Mouse (Mus musculus) kidney, embryonic 16.5 days (tissue): ENCODE results near the gene Cep72. TPM values are rescaled to one million over a fixed set of nuclear protein-coding genes. Genes with fewer than 3 reads are reported as not detected.
"Not testable (repeated sequence)": the region's sequence is repeated elsewhere in the genome, so short reads cannot be mapped to it uniquely, and the experiment has no call there.

Experiments
- ATAC-seq: fragments of 200-750 bp; cut with Nextera tagmentation; 2 replicates; pipeline ENCODE4 v1.8.0; 2017; ENCODE audit warnings: moderate TSS enrichment; ENCODE audit not compliant: low FRiP score, low TSS enrichment
- H3K27ac ChIP-seq: fragments of 300-500 bp; sonication (generic); 2 replicates; pipeline ENCODE4 v1.5.1; 2014; ENCODE audit warnings: low read length
- H3K27me3 ChIP-seq: fragments of 300-500 bp; sonication (generic); 2 replicates; pipeline ENCODE4 v1.6.1; 2014; ENCODE audit warnings: low read length, control low read depth, mixed read lengths; ENCODE audit not compliant: insufficient read depth
- H3K36me3 ChIP-seq: fragments of 300-500 bp; sonication (generic); 2 replicates; pipeline ENCODE4 v1.6.1; 2014; ENCODE audit warnings: low read length, control low read depth, mixed read lengths; ENCODE audit not compliant: insufficient read depth
- H3K4me1 ChIP-seq: fragments of 300-500 bp; sonication (generic); 2 replicates; pipeline ENCODE4 v1.6.1; 2014; ENCODE audit warnings: low read length, control low read depth, mixed read lengths; ENCODE audit not compliant: insufficient read depth
- H3K4me2 ChIP-seq: fragments of 300-500 bp; sonication (generic); replicated peaks from 2 replicates; pipeline ENCODE4 v1.6.1; 2014; ENCODE audit warnings: low read depth, low read length
- H3K4me3 ChIP-seq: fragments of 300-500 bp; sonication (generic); 2 replicates; pipeline ENCODE4 v1.5.1; 2014; ENCODE audit warnings: mild to moderate bottlenecking, low read length
- H3K9ac ChIP-seq: fragments of 300-500 bp; sonication (generic); replicated peaks from 2 replicates; pipeline ENCODE4 v1.6.1; 2014; ENCODE audit warnings: low read length
- H3K9me3 ChIP-seq: fragments of 300-500 bp; sonication (generic); 2 replicates; pipeline ENCODE4 v1.6.1; 2016; ENCODE audit warnings: low read length, control low read depth
- WGBS: fragments of 180-500 bp; shearing (Covaris S2); extraction: QIAGEN DNeasy Blood & Tissue Kit; methylation state at CpG from one replicate; pipeline ENCODE4 v1.1.7; 2014; 5-methylcytosine and 5-hydroxymethylcytosine counted together
- polyA plus RNA-seq: library from polyadenylated mRNA; unstranded; fragments of >200 nt; fragmentation: Nextera tagmentation; extraction: Ambion mirVana; gene quantifications from 2 replicates; pipeline ENCODE4 v1.2.1, GENCODE M21; 2015

Cep72 gene
- polyA plus RNA-seq, 1 experiment from 2014 or later = 18.4 TPM

DNA sequence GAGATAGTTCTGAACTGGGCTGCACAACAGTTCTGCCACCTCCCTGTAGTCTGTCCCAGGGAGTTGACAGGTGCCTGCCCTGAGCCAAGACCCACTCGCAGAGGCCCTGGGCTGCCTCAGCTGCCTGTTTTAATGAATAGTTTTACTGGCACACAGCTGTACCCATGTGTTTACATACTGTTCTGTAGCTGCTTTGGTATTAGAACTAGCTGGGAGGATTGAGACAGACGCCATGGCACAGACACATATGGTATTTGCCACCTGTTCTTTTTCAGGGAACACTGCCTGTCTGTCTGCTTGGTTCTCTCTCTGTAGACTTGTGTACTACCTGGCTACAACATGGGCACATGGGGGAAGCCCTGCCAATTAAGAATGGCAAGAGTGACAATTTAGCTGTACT lies 27.3 kb downstream of the Cep72 start:
- Histone ChIP-seq H3K4me3 (no peak overlapping the region), H3K36me3 (peaks cover 17% of the 10 kb centered on the region), H3K9ac (no peak overlapping the region), H3K27me3 (no peaks in the 10 kb centered on the region), H3K4me1 (no peaks in the 10 kb centered on the region), H3K4me2 (no peak overlapping the region), H3K9me3 (no peaks in the 10 kb centered on the region), H3K27ac (no peak overlapping the region)
- WGBS = 85% methylated on average over 2 of the region's 2 CpGs
- no peak for ATAC-seq

DNA sequence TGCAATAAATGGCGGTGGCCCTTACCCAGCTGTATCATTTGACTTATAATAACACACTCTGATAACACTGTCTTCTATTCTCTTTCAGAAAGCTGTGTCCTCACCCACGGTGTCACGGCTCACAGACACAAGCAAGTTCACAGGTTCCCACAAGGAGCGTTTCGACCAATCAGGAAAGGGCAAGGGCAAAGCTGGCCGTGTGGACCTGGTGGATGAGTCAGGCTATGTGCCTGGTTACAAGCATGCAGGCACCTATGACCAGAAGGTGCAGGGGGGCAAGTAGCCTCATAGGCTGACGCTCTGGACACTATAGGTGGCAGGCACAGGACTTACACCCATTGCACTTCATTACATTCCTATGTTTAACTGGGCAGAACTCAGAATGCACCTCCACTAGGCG lies 31.0 kb downstream of the Cep72 start:
- Histone ChIP-seq H3K4me1 (no peaks in the 10 kb centered on the region), H3K4me2 (no peak overlapping the region), H3K9ac (no peak overlapping the region), H3K27me3 (no peaks in the 10 kb centered on the region), H3K9me3 (no peaks in the 10 kb centered on the region), H3K36me3 (no peaks in the 10 kb centered on the region), H3K27ac (no peak overlapping the region), H3K4me3 (no peak overlapping the region)
- 0 out of 2 replicates have a peak, but pooled peaks have one; percentile 30 for ATAC-seq
- 72% methylated on average over 8 of the region's 8 CpGs for WGBS

DNA sequence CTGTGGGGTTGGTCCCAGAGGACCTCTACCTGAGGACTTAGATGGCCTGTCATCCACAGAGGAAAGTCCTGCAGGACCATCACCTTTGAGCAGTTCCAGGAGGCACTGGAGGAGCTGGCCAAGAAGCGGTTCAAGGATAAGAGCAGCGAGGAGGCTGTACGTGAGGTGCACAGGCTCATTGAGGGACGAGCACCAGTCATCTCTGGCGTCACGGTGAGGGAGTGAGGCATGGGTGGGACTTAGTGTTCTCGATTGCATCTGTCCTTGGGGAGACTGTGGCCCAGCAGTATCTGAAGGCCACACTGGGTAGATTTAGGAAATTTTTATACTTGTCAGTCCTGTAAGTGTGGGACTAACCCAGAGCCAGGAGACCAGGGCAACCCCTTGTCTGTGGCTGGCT lies 31.4 kb downstream of the Cep72 start:
- H3K9me3 ChIP-seq = no peaks in the 10 kb centered on the region
- no peaks in the 10 kb centered on the region for H3K36me3 ChIP-seq
- 85% methylated on average over 7 of the region's 7 CpGs for WGBS
- no peak overlapping the region for H3K4me3 ChIP-seq
- no peaks in the 10 kb centered on the region for H3K27me3 ChIP-seq
- H3K4me2 ChIP-seq = no peak overlapping the region
- no peaks in the 10 kb centered on the region for H3K4me1 ChIP-seq
- H3K9ac ChIP-seq = no peak overlapping the region
- H3K27ac ChIP-seq = no peak overlapping the region
- ATAC-seq = no peak

- Histone ChIP-seq H3K9me3 (no peaks in the 10 kb centered on the region), H3K36me3 (no peaks in the 10 kb centered on the region), H3K4me1 (no peaks in the 10 kb centered on the region), H3K9ac (no peak overlapping the region), H3K4me3 (no peak overlapping the region), H3K27me3 (no peaks in the 10 kb centered on the region), H3K4me2 (no peak overlapping the region), H3K27ac (no peak overlapping the region)
- no peak for ATAC-seq
- WGBS = 79% methylated on average over 2 of the region's 2 CpGs
Measured at GRCm38 (mm10) chr13:74029013-74029412, 33.1 kb downstream of the Cep72 start.

GRCm38 (mm10) chr13:74028116-74028515 lies 34.0 kb downstream of the Cep72 start:
- no peaks in the 10 kb centered on the region for H3K36me3 ChIP-seq
- H3K4me1 ChIP-seq = no peaks in the 10 kb centered on the region
- H3K27ac ChIP-seq = no peak overlapping the region
- H3K9ac ChIP-seq = no peak overlapping the region
- 58% methylated on average over 2 of the region's 2 CpGs for WGBS
- no peaks in the 10 kb centered on the region for H3K9me3 ChIP-seq
- H3K4me2 ChIP-seq = no peak overlapping the region
- no peak for ATAC-seq
- no peak overlapping the region for H3K4me3 ChIP-seq
- H3K27me3 ChIP-seq = no peaks in the 10 kb centered on the region

- no peak overlapping the region for H3K4me2 ChIP-seq
- no peaks in the 10 kb centered on the region for H3K27me3 ChIP-seq
- no peak overlapping the region for H3K9ac ChIP-seq
- no peak overlapping the region for H3K4me3 ChIP-seq
- WGBS = 14% methylated on average over 2 of the region's 2 CpGs
- peak; percentile 73 for ATAC-seq
- no peaks in the 10 kb centered on the region for H3K4me1 ChIP-seq
- H3K9me3 ChIP-seq = no peaks in the 10 kb centered on the region
- no peaks in the 10 kb centered on the region for H3K36me3 ChIP-seq
- H3K27ac ChIP-seq = no peak overlapping the region
Measured at GRCm38 (mm10) chr13:74026215-74026614, 35.9 kb downstream of the Cep72 start.

- Histone ChIP-seq H3K9me3 (no peaks in the 10 kb centered on the region), H3K36me3 (no peaks in the 10 kb centered on the region), H3K4me1 (no peaks in the 10 kb centered on the region), H3K4me2 (no peak overlapping the region), H3K9ac (no peak overlapping the region), H3K4me3 (no peak overlapping the region), H3K27ac (no peak overlapping the region), H3K27me3 (no peaks in the 10 kb centered on the region)
- 68% methylated on average over 4 of the region's 4 CpGs for WGBS
- ATAC-seq = no peak
Measured at GRCm38 (mm10) chr13:74025151-74026081, 36.7 kb downstream of the Cep72 start.

DNA sequence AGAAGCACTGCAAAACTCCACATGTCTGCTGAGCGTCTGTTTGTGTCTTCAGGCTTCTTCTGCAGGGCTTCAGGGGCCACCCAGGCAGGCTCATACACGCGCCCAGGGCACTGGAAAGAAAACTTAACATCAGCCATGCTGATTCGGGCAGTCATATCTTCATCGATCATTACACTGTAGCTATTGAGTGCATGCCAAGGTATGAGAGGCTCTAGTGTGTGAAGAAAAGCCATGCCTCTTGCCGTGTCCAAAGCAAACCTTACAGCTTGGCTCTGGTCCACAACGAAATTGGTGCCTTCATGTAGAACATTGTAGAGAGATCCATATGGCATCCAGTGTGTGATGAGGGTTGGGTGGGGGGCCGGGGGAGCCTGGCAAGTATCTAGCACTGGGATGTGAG lies 43.1 kb downstream of the Cep72 start:
- ATAC-seq = not testable (repeated sequence)
- WGBS = 87% methylated on average over 8 of the region's 8 CpGs

GRCm38 (mm10) chr13:74017426-74017825 lies 44.7 kb downstream of the Cep72 start:
- 53% methylated on average over 4 of the region's 4 CpGs for WGBS
- no peak overlapping the region for H3K9ac ChIP-seq
- no peaks in the 10 kb centered on the region for H3K9me3 ChIP-seq
- no peak for ATAC-seq
- no peak overlapping the region for H3K4me3 ChIP-seq
- no peak overlapping the region for H3K4me2 ChIP-seq
- H3K27ac ChIP-seq = no peak overlapping the region
- no peaks in the 10 kb centered on the region for H3K36me3 ChIP-seq
- no peaks in the 10 kb centered on the region for H3K27me3 ChIP-seq
- H3K4me1 ChIP-seq = no peaks in the 10 kb centered on the region

More for the DNA sequence above, 43.1 kb downstream of the Cep72 start:
- not testable (repeated sequence) for H3K4me3 ChIP-seq, H3K36me3 ChIP-seq, H3K9me3 ChIP-seq, H3K9ac ChIP-seq, H3K4me1 ChIP-seq, H3K27me3 ChIP-seq, H3K4me2 ChIP-seq, H3K27ac ChIP-seq

GRCm38 (mm10) chr13:74015908-74016307 lies 46.2 kb downstream of the Cep72 start:
- Histone ChIP-seq H3K27ac (no peak overlapping the region), H3K27me3 (peaks cover 7% of the 10 kb centered on the region), H3K4me3 (no peak overlapping the region), H3K9me3 (no peaks in the 10 kb centered on the region), H3K36me3 (no peaks in the 10 kb centered on the region), H3K9ac (no peak overlapping the region), H3K4me2 (no peak overlapping the region), H3K4me1 (no peaks in the 10 kb centered on the region)
- ATAC-seq = peak; percentile 56; the same call in 1 of the 2 replicates
- 34% methylated on average over 4 of the region's 4 CpGs for WGBS
